Mouse (Mus musculus) lung, embryonic 14.5 days (tissue): ENCODE data around the gene Shox2. TPM values are rescaled to one million over a fixed set of nuclear protein-coding genes. Genes with fewer than 3 reads are reported as not detected.
A peak's percentile ranks its signal among the peaks of the same experiment; 100 is the strongest.

ENCODE experiments used
- ATAC-seq: fragments of 200-750 bp; cut with Nextera tagmentation; 2 replicates; pipeline ENCODE4 v1.8.0; 2017; ENCODE audit warnings: mild to moderate bottlenecking, moderate TSS enrichment, moderate library complexity; ENCODE audit not compliant: insufficient read depth
- DNase-seq: peaks from one replicate; pipeline ENCODE4 v3.0.0-alpha.2; 2015
- H3K27ac ChIP-seq: fragments of 300-500 bp; sonication (generic); 2 replicates; pipeline ENCODE4 v1.5.1; 2014; ENCODE audit warnings: low read depth, mild to moderate bottlenecking, moderate library complexity
- H3K27me3 ChIP-seq: fragments of 300-500 bp; sonication (generic); 2 replicates; pipeline ENCODE4 v1.6.1; 2014; ENCODE audit warnings: low read length, control low read depth; ENCODE audit not compliant: insufficient read depth
- H3K36me3 ChIP-seq: fragments of 300-500 bp; sonication (generic); 2 replicates; pipeline ENCODE4 v1.6.1; 2014; ENCODE audit warnings: control low read depth; ENCODE audit not compliant: insufficient read depth
- H3K4me1 ChIP-seq: fragments of 300-500 bp; sonication (generic); 2 replicates; pipeline ENCODE4 v1.6.1; 2014; ENCODE audit warnings: antibody characterized with exemption, control low read depth; ENCODE audit not compliant: insufficient read depth
- H3K4me2 ChIP-seq: fragments of 300-500 bp; sonication (generic); 2 replicates; pipeline ENCODE4 v1.6.1; 2014; ENCODE audit warnings: mild to moderate bottlenecking
- H3K4me3 ChIP-seq: fragments of 300-500 bp; sonication (generic); 2 replicates; pipeline ENCODE4 v1.5.1; 2014; ENCODE audit warnings: low read depth, low read length
- H3K9ac ChIP-seq: fragments of 300-500 bp; sonication (generic); 2 replicates; pipeline ENCODE4 v1.6.1; 2014
- H3K9me3 ChIP-seq: fragments of 300-500 bp; sonication (generic); 2 replicates; pipeline ENCODE4 v1.6.1; 2016; ENCODE audit warnings: low read depth, low read length, control low read depth
- CTCF ChIP-seq: IDR thresholded peaks from 2 replicates; pipeline ENCODE4 v1.5.1; 2016; ENCODE audit warnings: antibody characterized with exemption, low read depth
- WGBS: fragments of 180-500 bp; shearing (Covaris S2); extraction: QIAGEN DNeasy Blood & Tissue Kit; methylation state at CpG from one replicate; pipeline ENCODE4 v1.1.7; 2014; 5-methylcytosine and 5-hydroxymethylcytosine counted together
- polyA plus RNA-seq: library from polyadenylated mRNA; unstranded; fragments of >200 nt; fragmentation: Nextera tagmentation; extraction: Ambion mirVana; gene quantifications from 2 replicates; pipeline ENCODE4 v1.2.1, GENCODE M21; 2014

Gene Shox2
- polyA plus RNA-seq, result 0.26 and 2.0 TPM in 2 replicates

DNA sequence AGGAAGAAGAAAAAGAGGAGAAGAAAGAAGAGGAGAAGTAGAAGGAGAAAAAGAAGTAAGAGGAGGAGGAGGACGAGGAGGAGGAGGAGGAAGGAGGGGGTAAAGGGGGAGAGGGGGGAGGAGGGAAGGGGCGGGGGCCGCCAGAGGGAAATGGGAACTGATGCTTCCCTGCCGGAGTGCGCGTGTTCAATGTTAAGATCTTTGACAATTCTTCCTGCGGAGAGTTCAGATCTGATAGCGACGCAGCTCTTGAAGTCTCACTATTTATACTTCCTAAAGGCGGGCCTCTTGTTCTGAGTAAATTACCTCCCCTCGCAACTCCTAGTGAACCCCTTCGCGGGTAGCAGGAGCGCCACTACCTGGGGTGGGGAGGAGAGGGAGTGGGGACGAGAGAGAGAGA lies at the start of gene Shox2:
Gene Shox2 (minus strand): TSS at position 66 of the 400 bp plus-strand sequence.
- no peak within 1 kb of the TSS for H3K27ac ChIP-seq

GRCm38 (mm10) chr3:66996820-66997219 lies 15.2 kb upstream of the Shox2 start:
- WGBS, result 90% methylated on average over 1 of the region's 1 CpGs
- TF ChIP-seq CTCF, result no peak
- H3K4me2 ChIP-seq, result no peak overlapping the region
- DNase-seq, result no peak
- H3K9me3 ChIP-seq, result no peaks in the 10 kb centered on the region
- H3K27ac ChIP-seq, result no peak overlapping the region
- H3K9ac ChIP-seq, result no peak overlapping the region
- no peaks in the 10 kb centered on the region for H3K4me1 ChIP-seq
- no peak overlapping the region for H3K4me3 ChIP-seq
- no peak for ATAC-seq
- H3K27me3 ChIP-seq, result no peaks in the 10 kb centered on the region
- H3K36me3 ChIP-seq, result peaks cover 22% of the 10 kb centered on the region

More for the DNA sequence above, at the start of gene Shox2:
- peak within 1 kb of the TSS; percentile 71 for H3K4me2 ChIP-seq
- no peaks in the 10 kb centered on the region for H3K36me3 ChIP-seq
- whole genome bisulfite sequencing, result under 1% methylated on average over 15 of the region's 15 CpGs
- H3K27me3 ChIP-seq, result peaks cover 78% of the 10 kb centered on the region
- TF ChIP-seq CTCF, result no peak
- H3K4me1 ChIP-seq, result peaks cover 7% of the 10 kb centered on the region; the same call in 1 of the 2 replicates
- DNase-seq (peak; percentile 52), ATAC-seq (no peak)
- no peaks in the 10 kb centered on the region for H3K9me3 ChIP-seq
- H3K4me3 ChIP-seq, result peak within 1 kb of the TSS; percentile 41
- peak within 1 kb of the TSS; percentile 28; the same call in 1 of the 2 replicates for H3K9ac ChIP-seq

GRCm38 (mm10) chr3:66986287-66986560 lies 4.7 kb upstream of the Shox2 start:
- H3K27me3 ChIP-seq, result peaks cover 33% of the 10 kb centered on the region
- no peak overlapping the region for H3K27ac ChIP-seq
- no peak for DNase-seq
- no peaks in the 10 kb centered on the region for H3K36me3 ChIP-seq
- H3K4me3 ChIP-seq, result peak overlapping the region; percentile 84
- no peak for TF ChIP-seq CTCF
- peak overlapping the region; percentile 82 for H3K9ac ChIP-seq
- H3K9me3 ChIP-seq, result no peaks in the 10 kb centered on the region
- peaks cover 3% of the 10 kb centered on the region; the same call in 1 of the 2 replicates for H3K4me1 ChIP-seq
- WGBS, result 10% methylated on average over 1 of the region's 1 CpGs
- no peak; the same call in 1 of the 2 replicates for ATAC-seq
- peak overlapping the region; percentile 55 for H3K4me2 ChIP-seq

GRCm38 (mm10) chr3:66985539-66986286 lies 4.1 kb upstream of the Shox2 start:
- H3K36me3 ChIP-seq, result no peaks in the 10 kb centered on the region
- H3K4me2 ChIP-seq, result peak overlapping the region; percentile 55
- WGBS, result under 1% methylated on average over 60 of the region's 60 CpGs
- no peaks in the 10 kb centered on the region for H3K9me3 ChIP-seq
- peak overlapping the region; percentile 12; the same call in 1 of the 2 replicates for H3K27ac ChIP-seq
- H3K27me3 ChIP-seq, result peaks cover 38% of the 10 kb centered on the region
- peak overlapping the region; percentile 82 for H3K9ac ChIP-seq
- H3K4me3 ChIP-seq, result peak overlapping the region; percentile 84
- DNase-seq (peak; percentile 93), ATAC-seq (peak; percentile 95)
- no peak for TF ChIP-seq CTCF
- peaks cover 6% of the 10 kb centered on the region; the same call in 1 of the 2 replicates for H3K4me1 ChIP-seq

DNA sequence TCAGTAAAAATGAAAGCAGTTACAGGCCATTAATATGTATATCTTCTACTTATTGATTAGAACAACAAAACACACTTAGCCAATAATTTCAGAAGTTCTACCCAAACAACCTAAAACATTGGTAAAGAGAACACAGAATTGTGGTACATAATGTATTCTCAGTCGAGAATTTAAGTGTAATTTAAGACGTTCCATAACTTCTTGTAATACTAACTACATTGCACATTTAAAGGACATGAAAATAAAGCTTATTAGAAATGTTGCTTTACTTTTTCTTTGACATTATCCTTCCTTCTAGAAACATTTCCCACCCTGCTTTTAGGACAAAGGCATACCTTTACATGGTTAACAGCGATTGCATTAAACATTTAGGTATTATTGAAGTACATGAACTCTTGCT lies 1.9 kb upstream of the Shox2 start:
- Histone ChIP-seq H3K4me1 (peaks cover 7% of the 10 kb centered on the region; the same call in 1 of the 2 replicates), H3K4me2 (no peak overlapping the region), H3K27me3 (peaks cover 61% of the 10 kb centered on the region), H3K9me3 (no peaks in the 10 kb centered on the region), H3K36me3 (no peaks in the 10 kb centered on the region), H3K27ac (no peak overlapping the region), H3K4me3 (no peak overlapping the region), H3K9ac (no peak overlapping the region)
- no peak for TF ChIP-seq CTCF
- ATAC-seq (no peak), DNase-seq (no peak)
- WGBS, result 13% methylated on average over 3 of the region's 3 CpGs

DNA sequence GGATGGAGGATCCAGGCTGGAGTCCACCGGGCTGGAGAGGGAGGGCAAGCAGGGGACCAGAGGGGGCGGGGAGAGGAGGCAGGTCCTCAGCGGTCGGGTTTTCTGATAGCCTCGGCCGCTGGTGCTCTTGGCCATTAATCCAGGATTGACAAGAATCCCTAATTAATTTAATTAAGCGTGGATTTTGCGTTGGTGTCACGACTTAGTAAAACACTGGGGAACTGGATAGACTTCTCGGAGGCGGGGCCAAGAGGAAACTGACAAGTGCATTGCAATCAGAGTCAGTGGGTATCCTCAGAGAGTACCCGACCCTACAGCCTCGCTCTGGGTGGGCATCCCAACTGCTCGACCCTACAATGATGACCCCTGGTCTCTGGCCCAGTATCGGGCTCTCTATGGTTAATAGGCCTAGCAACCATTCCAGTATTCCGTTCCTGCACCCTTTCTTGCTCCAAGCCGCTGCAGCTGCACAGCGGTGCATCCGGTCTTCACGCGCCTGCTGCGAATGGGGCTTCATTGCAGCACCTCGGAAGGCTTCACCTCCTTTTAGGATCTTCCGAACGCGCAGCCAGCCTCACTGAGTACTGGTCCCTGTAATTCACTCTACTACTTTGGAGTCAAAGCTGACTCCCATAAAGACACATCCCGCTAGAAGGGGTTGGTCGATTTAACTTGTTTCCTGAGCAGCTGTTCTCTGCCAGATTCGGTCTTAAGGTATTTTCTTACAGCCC lies 775 bp upstream of the Shox2 start:
- DNase-seq (peak; percentile 55), ATAC-seq (no peak)
- no peak for TF ChIP-seq CTCF
- no peaks in the 10 kb centered on the region for H3K9me3 ChIP-seq
- H3K27ac ChIP-seq, result no peak overlapping the region
- H3K36me3 ChIP-seq, result no peaks in the 10 kb centered on the region
- H3K27me3 ChIP-seq, result peaks cover 72% of the 10 kb centered on the region
- peak overlapping the region; percentile 71; the same call in 1 of the 2 replicates for H3K4me2 ChIP-seq
- peak overlapping the region; percentile 41 for H3K4me3 ChIP-seq
- no peak overlapping the region for H3K9ac ChIP-seq
- under 1% methylated on average over 29 of the region's 29 CpGs for WGBS
- peaks cover 7% of the 10 kb centered on the region; the same call in 1 of the 2 replicates for H3K4me1 ChIP-seq

GRCm38 (mm10) chr3:66981101-66981661 lies 390 bp downstream of the Shox2 start, which contains the start of gene Rsrc1:
Gene Rsrc1, plus strand, starts transcription at chr3:66981390.
- Histone ChIP-seq H3K27ac (no peak within 1 kb of the TSS), H3K4me2 (peak within 1 kb of the TSS; percentile 71), H3K9ac (peak within 1 kb of the TSS; percentile 28; the same call in 1 of the 2 replicates), H3K9me3 (no peaks in the 10 kb centered on the region), H3K27me3 (peaks cover 82% of the 10 kb centered on the region), H3K4me1 (peaks cover 4% of the 10 kb centered on the region; the same call in 1 of the 2 replicates), H3K36me3 (no peaks in the 10 kb centered on the region), H3K4me3 (peak within 1 kb of the TSS; percentile 41)
- ATAC-seq (peak; percentile 48), DNase-seq (peak; percentile 57)
- WGBS, result 1% methylated on average over 50 of the region's 62 CpGs
- no peak for TF ChIP-seq CTCF
